Comparison of ENCODE assay signal across 17 mouse cellular contexts in genomic region chr15:97941306-97941705, GRCm38 (mm10). TPM values are rescaled to one million over a fixed set of nuclear protein-coding genes. Genes with fewer than 3 reads are reported as not detected.
"Had no signal": no experiment of that assay in that cellular context is flagged by ENCODE, and none has a peak within 500 bp of the region (broad histone marks: within the 10 kb centered on the region; RNA-seq: fewer than 3 reads in every experiment).

No protein-coding gene starts in this region.

- H3K4me1 ChIP-seq: megakaryocyte, embryonic 14.5 days; midbrain, embryonic 13.5 days; midbrain, embryonic 15.5 days; neural tube, embryonic 12.5 days; stomach, embryonic 15.5 days had no signal

- H3K27ac ChIP-seq: midbrain, embryonic 13.5 days; midbrain, embryonic 15.5 days; neural tube, embryonic 12.5 days; stomach, embryonic 15.5 days; stomach, postnatal 0 days had no signal

- H3K36me3 ChIP-seq: midbrain, embryonic 13.5 days; midbrain, embryonic 15.5 days; neural tube, embryonic 12.5 days; stomach, embryonic 15.5 days had no signal

- H3K4me2 ChIP-seq: lung, embryonic 14.5 days; midbrain, embryonic 11.5 days; midbrain, embryonic 13.5 days; midbrain, embryonic 15.5 days; neural tube, embryonic 12.5 days; stomach, embryonic 15.5 days had no signal

- ATAC-seq: midbrain, embryonic 13.5 days; midbrain, embryonic 15.5 days had no signal

- H3K4me3 ChIP-seq: megakaryocyte, embryonic 14.5 days; midbrain, embryonic 13.5 days; midbrain, embryonic 15.5 days; neural tube, embryonic 12.5 days; stomach, embryonic 15.5 days had no signal

- H3K27me3 ChIP-seq: midbrain, embryonic 13.5 days; midbrain, embryonic 15.5 days; neural tube, embryonic 12.5 days; stomach, embryonic 15.5 days had no signal

- DNase-seq: lung, adult 18-20 months; lung, embryonic 14.5 days; lung, postnatal 10 days; lung, postnatal 4 days; right cerebral cortex, postnatal 14 days; right cerebral cortex, postnatal 4 days; thymus, adult 2 months; thymus, postnatal 25 days; thymus, postnatal 4 days had no signal

- H3K9ac ChIP-seq: lung, embryonic 14.5 days; midbrain, embryonic 13.5 days; midbrain, embryonic 15.5 days; neural tube, embryonic 12.5 days; stomach, embryonic 15.5 days had no signal

- H3K9me3 ChIP-seq: midbrain, embryonic 13.5 days; midbrain, embryonic 15.5 days; neural tube, embryonic 12.5 days; stomach, embryonic 15.5 days had no signal

RNA-seq across cellular contexts. Expression of gene Vdr, which starts 30.9 kb away (rescaled TPM):
- total RNA-seq: monocyte, adult 5-6 weeks had no signal
- polyA plus RNA-seq: midbrain, embryonic 13.5 days had no signal
